Mouse (Mus musculus) T-helper 1 cell (primary cell): ENCODE results near the gene Arfgap3.
"Not testable (repeated sequence)": the region's sequence is repeated elsewhere in the genome, so short reads cannot be mapped to it uniquely, and the experiment has no call there.

Experiments used
- in situ Hi-C: fragments of 300-600 bp; cut with MboI, MseI; formaldehyde crosslinking; loops from one replicate; pipeline ENCODE4 v1.15.1; 2025; ENCODE audit warnings: high pct_unique_total_duplicates

Arfgap3 gene

GRCm38 (mm10) chr15:83345898-83346529 is 4.0 kb downstream of the Arfgap3 start:
- in situ Hi-C loops: no loop called here

GRCm38 (mm10) chr15:83344956-83345355 is 5.1 kb downstream of the Arfgap3 start:
- in situ Hi-C loops: no loop called here

GRCm38 (mm10) chr15:83344157-83344556 is 5.9 kb downstream of the Arfgap3 start:
- in situ Hi-C loops: no loop called here

- in situ Hi-C loops: no loop called here
These were observed 11.1 kb downstream of the Arfgap3 start for GRCm38 (mm10) chr15:83338908-83339307.

GRCm38 (mm10) chr15:83337903-83338870 is 11.9 kb downstream of the Arfgap3 start:
- in situ Hi-C loops: no loop called here

GRCm38 (mm10) chr15:83332373-83332772 is 17.7 kb downstream of the Arfgap3 start:
- in situ Hi-C loops: no loop called here

- in situ Hi-C loops: loop anchor here (10.0 kb wide), 1 partner anchor 416 kb away; no protein-coding TSS in a partner anchor
These were observed 21.1 kb downstream of the Arfgap3 start for GRCm38 (mm10) chr15:83328952-83329351.

- in situ Hi-C loops: loop anchor here (10.0 kb wide), 1 partner anchor 422 kb away; no protein-coding TSS in a partner anchor
These were observed 27.0 kb downstream of the Arfgap3 start for GRCm38 (mm10) chr15:83323071-83323470.

- in situ Hi-C loops: no loop called here
These were observed 35.1 kb downstream of the Arfgap3 start for GRCm38 (mm10) chr15:83314914-83315313.

- in situ Hi-C loops: no loop called here
These were observed 40.2 kb downstream of the Arfgap3 start for GRCm38 (mm10) chr15:83309878-83310277.

- in situ Hi-C loops: not testable (repeated sequence)
These were observed 41.3 kb downstream of the Arfgap3 start for GRCm38 (mm10) chr15:83308708-83309107.

GRCm38 (mm10) chr15:83306181-83306580 is 43.9 kb downstream of the Arfgap3 start:
- in situ Hi-C loops: no loop called here

GRCm38 (mm10) chr15:83305192-83305921 is 44.7 kb downstream of the Arfgap3 start:
- in situ Hi-C loops: no loop called here

- in situ Hi-C loops: no loop called here
These were observed 45.2 kb downstream of the Arfgap3 start for GRCm38 (mm10) chr15:83304804-83305191.

GRCm38 (mm10) chr15:83303656-83304484 is 46.2 kb downstream of the Arfgap3 start:
- in situ Hi-C loops: no loop called here

GRCm38 (mm10) chr15:83299916-83300582 is 50.0 kb downstream of the Arfgap3 start:
- in situ Hi-C loops: no loop called here

GRCm38 (mm10) chr15:83299450-83299849 is 50.6 kb downstream of the Arfgap3 start:
- in situ Hi-C loops: no loop called here

GRCm38 (mm10) chr15:83298810-83299209 is 51.2 kb downstream of the Arfgap3 start:
- in situ Hi-C loops: no loop called here

GRCm38 (mm10) chr15:83298313-83298712 is 51.7 kb downstream of the Arfgap3 start:
- in situ Hi-C loops: no loop called here

- in situ Hi-C loops: no loop called here
These were observed 53.2 kb downstream of the Arfgap3 start for GRCm38 (mm10) chr15:83296771-83297311.
